Mouse (Mus musculus): ENCODE results near the gene Sult1a1. TPM values are rescaled to one million over a fixed set of nuclear protein-coding genes. Genes with fewer than 3 reads are reported as not detected.

The Sult1a1 gene
- polyA plus RNA-seq, 1 experiment from 2014 or later = 12.2 TPM

DNA sequence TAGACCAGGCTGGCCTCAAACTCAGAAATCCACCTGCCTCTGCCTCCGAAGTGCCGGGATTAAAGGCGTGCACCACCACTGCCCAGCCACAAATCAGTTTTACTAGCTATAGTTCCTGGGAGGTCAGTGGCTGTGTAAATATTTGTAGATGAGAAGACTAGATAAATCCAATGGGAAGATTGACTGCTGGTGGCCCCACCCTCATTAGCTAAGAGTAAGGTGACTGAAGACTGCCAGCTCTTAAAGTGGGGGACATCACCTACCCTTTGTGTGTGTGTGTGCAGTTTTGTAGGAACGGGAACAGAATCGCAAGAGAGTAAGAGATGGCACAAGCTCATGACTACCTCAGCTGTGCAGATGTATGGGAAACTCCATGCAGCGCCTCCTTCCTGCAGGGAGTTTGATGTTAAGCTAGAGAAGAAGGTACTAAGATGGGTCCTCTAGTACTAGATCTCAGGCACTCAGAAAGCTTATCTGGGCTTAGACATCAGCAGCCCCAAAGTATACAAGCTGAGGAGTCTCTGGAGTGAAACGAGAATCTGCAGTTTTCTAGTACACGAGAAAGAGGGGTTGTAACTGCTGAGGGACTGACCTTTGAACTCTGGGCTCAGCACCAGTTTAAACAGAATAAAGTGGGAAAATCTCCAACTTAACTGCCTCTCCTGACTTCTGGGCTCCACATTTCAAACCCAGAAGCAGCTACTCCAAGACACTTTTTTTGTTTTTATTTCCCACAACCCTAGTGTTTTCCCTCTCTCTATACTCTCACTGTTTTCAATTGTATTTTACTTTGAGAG lies 2.5 kb upstream of the Sult1a1 start:
- ATAC-seq (ENCODE audit: insufficient number of reproducible peaks, low FRiP score, low TSS enrichment, low read depth) = no peak
- H3K27me3 ChIP-seq = no peaks in the 10 kb centered on the region
- no peak overlapping the region for H3K9ac ChIP-seq
- H3K4me3 ChIP-seq = no peak overlapping the region
- peaks cover 11% of the 10 kb centered on the region; the same call in 1 of the 2 replicates for H3K4me1 ChIP-seq
- no peak overlapping the region for H3K27ac ChIP-seq
- H3K36me3 ChIP-seq = peaks cover 8% of the 10 kb centered on the region
- no peaks in the 10 kb centered on the region for H3K9me3 ChIP-seq
- 73% methylated on average over 8 of the region's 8 CpGs for WGBS
- H3K4me2 ChIP-seq = no peak overlapping the region

GRCm38 (mm10) chr7:126676631-126677220 lies 494 bp upstream of the Sult1a1 start:
- 71% methylated on average over 4 of the region's 4 CpGs for WGBS
- H3K36me3 ChIP-seq = peaks cover 19% of the 10 kb centered on the region
- ATAC-seq (ENCODE audit: insufficient number of reproducible peaks, low FRiP score, low TSS enrichment, low read depth) = no peak

GRCm38 (mm10) chr7:126675104-126675503 lies 1.1 kb downstream of the Sult1a1 start:
- Histone ChIP-seq H3K27me3 (no peaks in the 10 kb centered on the region), H3K9ac (no peak overlapping the region), H3K36me3 (peaks cover 28% of the 10 kb centered on the region), H3K27ac (0 out of 2 replicates have a peak overlapping the region, but pooled peaks have one; percentile 67), H3K4me2 (no peak overlapping the region), H3K4me3 (no peak overlapping the region), H3K4me1 (peaks cover 11% of the 10 kb centered on the region; the same call in 1 of the 2 replicates), H3K9me3 (no peaks in the 10 kb centered on the region)
- WGBS = 92% methylated on average over 8 of the region's 8 CpGs
- ATAC-seq (ENCODE audit: insufficient number of reproducible peaks, low FRiP score, low TSS enrichment, low read depth) = no peak

More at GRCm38 (mm10) chr7:126676631-126677220, 494 bp upstream of the Sult1a1 start:
- H3K27me3 ChIP-seq = no peaks in the 10 kb centered on the region
- H3K4me2 ChIP-seq = no peak overlapping the region
- H3K27ac ChIP-seq = peak overlapping the region; percentile 67; the same call in 1 of the 2 replicates
- H3K4me1 ChIP-seq = peaks cover 11% of the 10 kb centered on the region; the same call in 1 of the 2 replicates
- H3K9me3 ChIP-seq = no peaks in the 10 kb centered on the region
- H3K9ac ChIP-seq = no peak overlapping the region
- H3K4me3 ChIP-seq = no peak overlapping the region

GRCm38 (mm10) chr7:126672111-126672510 lies 4.1 kb downstream of the Sult1a1 start:
- no peak overlapping the region for H3K27ac ChIP-seq

GRCm38 (mm10) chr7:126670152-126670551 lies 6.1 kb downstream of the Sult1a1 start:
- Histone ChIP-seq H3K9ac (no peak overlapping the region), H3K27me3 (no peaks in the 10 kb centered on the region), H3K27ac (no peak overlapping the region), H3K9me3 (no peaks in the 10 kb centered on the region), H3K4me1 (0 out of 2 replicates have a peak, but pooled peaks cover under 1% of the 10 kb centered on the region), H3K4me3 (no peak overlapping the region), H3K4me2 (no peak overlapping the region), H3K36me3 (peaks cover 38% of the 10 kb centered on the region)
- 84% methylated on average over 3 of the region's 3 CpGs for WGBS
- no peak for ATAC-seq (ENCODE audit: insufficient number of reproducible peaks, low FRiP score, low TSS enrichment, low read depth)

More at GRCm38 (mm10) chr7:126672111-126672510, 4.1 kb downstream of the Sult1a1 start:
- WGBS = 95% methylated on average over 9 of the region's 9 CpGs
- Histone ChIP-seq H3K27me3 (no peaks in the 10 kb centered on the region), H3K9ac (no peak overlapping the region), H3K4me1 (peaks cover 11% of the 10 kb centered on the region; the same call in 1 of the 2 replicates), H3K9me3 (no peaks in the 10 kb centered on the region), H3K4me2 (no peak overlapping the region), H3K4me3 (no peak overlapping the region), H3K36me3 (peaks cover 30% of the 10 kb centered on the region)
- no peak for ATAC-seq (ENCODE audit: insufficient number of reproducible peaks, low FRiP score, low TSS enrichment, low read depth)

GRCm38 (mm10) chr7:126668452-126668851 lies 7.8 kb downstream of the Sult1a1 start:
- Histone ChIP-seq H3K27ac (peak overlapping the region; percentile 38; the same call in 1 of the 2 replicates), H3K36me3 (peaks cover 50% of the 10 kb centered on the region), H3K9ac (no peak overlapping the region), H3K4me3 (no peak overlapping the region), H3K4me2 (no peak overlapping the region), H3K4me1 (no peaks in the 10 kb centered on the region), H3K27me3 (no peaks in the 10 kb centered on the region), H3K9me3 (no peaks in the 10 kb centered on the region)
- ATAC-seq (ENCODE audit: insufficient number of reproducible peaks, low FRiP score, low TSS enrichment, low read depth) = no peak
- 70% methylated on average over 5 of the region's 5 CpGs for whole genome bisulfite sequencing

GRCm38 (mm10) chr7:126667495-126668090 lies 8.6 kb downstream of the Sult1a1 start:
- Histone ChIP-seq H3K4me3 (no peak overlapping the region), H3K4me1 (no peaks in the 10 kb centered on the region), H3K9ac (no peak overlapping the region), H3K4me2 (no peak overlapping the region), H3K36me3 (peaks cover 50% of the 10 kb centered on the region), H3K27me3 (no peaks in the 10 kb centered on the region), H3K9me3 (no peaks in the 10 kb centered on the region), H3K27ac (no peak overlapping the region)
- WGBS = 84% methylated on average over 9 of the region's 9 CpGs
- no peak for ATAC-seq (ENCODE audit: insufficient number of reproducible peaks, low FRiP score, low TSS enrichment, low read depth)

- WGBS = 84% methylated on average over 3 of the region's 3 CpGs
- no peaks in the 10 kb centered on the region for H3K27me3 ChIP-seq
- H3K36me3 ChIP-seq = peaks cover 40% of the 10 kb centered on the region
- H3K27ac ChIP-seq = no peak overlapping the region
- H3K4me1 ChIP-seq = no peaks in the 10 kb centered on the region
- no peaks in the 10 kb centered on the region for H3K9me3 ChIP-seq
- H3K9ac ChIP-seq = no peak overlapping the region
- H3K4me3 ChIP-seq = no peak overlapping the region
- no peak overlapping the region for H3K4me2 ChIP-seq
- ATAC-seq (ENCODE audit: insufficient number of reproducible peaks, low FRiP score, low TSS enrichment, low read depth) = no peak
These were observed 11.0 kb downstream of the Sult1a1 start for GRCm38 (mm10) chr7:126665269-126665668.

DNA sequence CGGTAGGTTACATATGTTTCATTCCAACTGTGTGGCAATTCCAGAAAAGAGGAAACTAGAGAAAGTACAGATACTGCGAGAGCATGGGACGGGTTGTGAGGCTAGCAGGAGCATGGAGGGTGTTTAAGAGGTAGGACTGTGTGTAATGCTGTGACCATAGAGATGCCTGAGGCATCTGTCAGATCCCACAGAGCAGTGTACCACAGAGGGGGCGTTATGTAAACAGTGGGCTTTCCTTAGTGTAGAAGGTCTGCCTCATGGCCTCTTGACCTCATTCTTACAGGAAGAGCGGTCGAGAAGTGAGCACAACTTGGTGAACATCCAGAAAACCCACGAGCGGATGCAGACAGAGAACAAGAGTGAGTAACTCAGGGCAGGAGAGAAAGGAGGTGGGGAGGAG lies 12.6 kb downstream of the Sult1a1 start:
- WGBS = 72% methylated on average over 8 of the region's 8 CpGs
- H3K4me2 ChIP-seq = no peak overlapping the region
- no peak for ATAC-seq (ENCODE audit: insufficient number of reproducible peaks, low FRiP score, low TSS enrichment, low read depth)
- H3K4me1 ChIP-seq = no peaks in the 10 kb centered on the region
- H3K4me3 ChIP-seq = no peak overlapping the region
- H3K9ac ChIP-seq = no peak overlapping the region
- peaks cover 40% of the 10 kb centered on the region for H3K36me3 ChIP-seq
- H3K27me3 ChIP-seq = no peaks in the 10 kb centered on the region
- H3K27ac ChIP-seq = no peak overlapping the region
- H3K9me3 ChIP-seq = no peaks in the 10 kb centered on the region

DNA sequence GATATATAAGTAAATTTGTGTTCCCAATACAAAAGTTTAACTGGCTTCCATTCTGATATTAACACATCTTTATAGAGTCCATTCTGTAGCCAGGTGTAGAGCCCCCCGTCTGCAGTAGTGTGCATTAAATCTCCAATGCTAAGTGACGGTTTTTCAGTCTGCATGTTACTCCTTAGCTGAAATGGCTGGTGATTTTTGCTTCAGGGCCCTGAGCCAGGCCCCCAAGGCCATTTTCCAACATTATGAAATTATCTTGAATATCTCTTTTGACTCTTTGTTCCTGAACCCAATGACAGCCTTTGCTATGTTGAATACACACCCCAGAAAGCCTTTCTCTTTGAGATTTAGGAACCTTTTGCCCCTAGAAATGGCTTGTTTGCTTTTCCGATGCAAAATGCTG lies 16.5 kb downstream of the Sult1a1 start:
- H3K4me2 ChIP-seq = no peak overlapping the region
- ATAC-seq (ENCODE audit: insufficient number of reproducible peaks, low FRiP score, low TSS enrichment, low read depth) = no peak
- WGBS = 75% methylated on average over 3 of the region's 3 CpGs

GRCm38 (mm10) chr7:126657522-126657921 lies 18.7 kb downstream of the Sult1a1 start:
- WGBS = 82% methylated on average over 1 of the region's 1 CpGs
- ATAC-seq (ENCODE audit: insufficient number of reproducible peaks, low FRiP score, low TSS enrichment, low read depth) = no peak
- H3K4me1 ChIP-seq = no peaks in the 10 kb centered on the region
- H3K4me3 ChIP-seq = no peak overlapping the region
- peaks cover 3% of the 10 kb centered on the region; the same call in 1 of the 2 replicates for H3K36me3 ChIP-seq
- H3K9me3 ChIP-seq = no peaks in the 10 kb centered on the region
- H3K27ac ChIP-seq = no peak overlapping the region
- no peaks in the 10 kb centered on the region for H3K27me3 ChIP-seq
- H3K4me2 ChIP-seq = no peak overlapping the region
- no peak overlapping the region for H3K9ac ChIP-seq

More for the DNA sequence above, 16.5 kb downstream of the Sult1a1 start:
- Histone ChIP-seq H3K9ac (no peak overlapping the region), H3K36me3 (peaks cover 23% of the 10 kb centered on the region), H3K9me3 (no peaks in the 10 kb centered on the region), H3K4me3 (no peak overlapping the region), H3K27me3 (no peaks in the 10 kb centered on the region), H3K27ac (no peak overlapping the region), H3K4me1 (no peaks in the 10 kb centered on the region)

GRCm38 (mm10) chr7:126655695-126656094 lies 20.5 kb downstream of the Sult1a1 start:
- no peak for ATAC-seq (ENCODE audit: insufficient number of reproducible peaks, low FRiP score, low TSS enrichment, low read depth)
- WGBS = 93% methylated on average over 3 of the region's 3 CpGs
- H3K27me3 ChIP-seq = no peaks in the 10 kb centered on the region
- no peak overlapping the region for H3K27ac ChIP-seq
- H3K4me2 ChIP-seq = no peak overlapping the region
- H3K9ac ChIP-seq = no peak overlapping the region
- no peaks in the 10 kb centered on the region for H3K36me3 ChIP-seq
- no peak overlapping the region for H3K4me3 ChIP-seq
- no peaks in the 10 kb centered on the region for H3K9me3 ChIP-seq
- no peaks in the 10 kb centered on the region for H3K4me1 ChIP-seq
